Mouse (Mus musculus): ENCODE measurements around the gene Serpinb9c. TPM values are rescaled to one million over a fixed set of nuclear protein-coding genes. Genes with fewer than 3 reads are reported as not detected.
"Not testable (repeated sequence)": the region's sequence is repeated elsewhere in the genome, so short reads cannot be mapped to it uniquely, and the experiment has no call there.

Serpinb9c gene
- polyA plus RNA-seq (2012; ENCODE audit: insufficient read depth, insufficient read length, missing spikeins): not detected in 2 replicates

GRCm38 (mm10) chr13:33159642-33160041 is at the start of gene Serpinb9c:
TSS of gene Serpinb9c (minus strand) at chr13:33159742.
- Histone ChIP-seq H3K4me1 (ENCODE audit: control insufficient read depth, insufficient read depth, insufficient read length, low read length) (no peaks in the 10 kb centered on the region), H3K27ac (replicated peaks; ENCODE audit: low read depth, low read length) (no peak within 1 kb of the TSS), H3K4me3 (ENCODE audit: insufficient read depth, low read depth, low read length) (no peak within 1 kb of the TSS)

- H3K4me1 ChIP-seq (ENCODE audit: control insufficient read depth, insufficient read depth, insufficient read length, low read length): no peaks in the 10 kb centered on the region
Measured at GRCm38 (mm10) chr13:33199740-33200139, 40.2 kb upstream of the Serpinb9c start.

GRCm38 (mm10) chr13:33192659-33193058 is 33.1 kb upstream of the Serpinb9c start, which contains the start of gene Serpinb9d:
TSS of gene Serpinb9d (plus strand) at chr13:33192959.
- Histone ChIP-seq H3K27ac (replicated peaks; ENCODE audit: low read depth, low read length) (no peak within 1 kb of the TSS), H3K4me1 (ENCODE audit: control insufficient read depth, insufficient read depth, insufficient read length, low read length) (no peaks in the 10 kb centered on the region), H3K4me3 (ENCODE audit: insufficient read depth, low read depth, low read length) (no peak within 1 kb of the TSS)

More at GRCm38 (mm10) chr13:33199740-33200139, 40.2 kb upstream of the Serpinb9c start:
- Histone ChIP-seq H3K27ac (replicated peaks; ENCODE audit: low read depth, low read length) (no peak overlapping the region), H3K4me3 (ENCODE audit: insufficient read depth, low read depth, low read length) (no peak overlapping the region)

GRCm38 (mm10) chr13:33190486-33190885 is 30.9 kb upstream of the Serpinb9c start:
- H3K27ac ChIP-seq (replicated peaks; ENCODE audit: low read depth, low read length); H3K4me1 ChIP-seq (ENCODE audit: control insufficient read depth, insufficient read depth, insufficient read length, low read length); H3K4me3 ChIP-seq (ENCODE audit: insufficient read depth, low read depth, low read length): not testable (repeated sequence)

GRCm38 (mm10) chr13:33141435-33141834 is 18.1 kb downstream of the Serpinb9c start:
- Histone ChIP-seq H3K4me1 (ENCODE audit: control insufficient read depth, insufficient read depth, insufficient read length, low read length) (no peaks in the 10 kb centered on the region), H3K27ac (replicated peaks; ENCODE audit: low read depth, low read length) (no peak overlapping the region), H3K4me3 (ENCODE audit: insufficient read depth, low read depth, low read length) (no peak overlapping the region)

- no peak overlapping the region for H3K27ac ChIP-seq (replicated peaks; ENCODE audit: low read depth, low read length)
- H3K4me3 ChIP-seq (ENCODE audit: insufficient read depth, low read depth, low read length): no peak overlapping the region
- H3K4me1 ChIP-seq (ENCODE audit: control insufficient read depth, insufficient read depth, insufficient read length, low read length): no peaks in the 10 kb centered on the region
Measured at GRCm38 (mm10) chr13:33137717-33138116, 21.8 kb downstream of the Serpinb9c start.

- no peaks in the 10 kb centered on the region for H3K4me1 ChIP-seq (ENCODE audit: control insufficient read depth, insufficient read depth, insufficient read length, low read length)
- H3K27ac ChIP-seq (replicated peaks; ENCODE audit: low read depth, low read length): no peak overlapping the region
- no peak overlapping the region for H3K4me3 ChIP-seq (ENCODE audit: insufficient read depth, low read depth, low read length)
Measured at GRCm38 (mm10) chr13:33113054-33113453, 46.5 kb downstream of the Serpinb9c start.

GRCm38 (mm10) chr13:33105626-33106025 is 53.9 kb downstream of the Serpinb9c start:
- Histone ChIP-seq H3K27ac (replicated peaks; ENCODE audit: low read depth, low read length) (no peak overlapping the region), H3K4me1 (ENCODE audit: control insufficient read depth, insufficient read depth, insufficient read length, low read length) (no peaks in the 10 kb centered on the region), H3K4me3 (ENCODE audit: insufficient read depth, low read depth, low read length) (no peak overlapping the region)

Other genes with a start within 250 kb of the Serpinb9c start
- 1.2 and 2.9 TPM in 2 replicates for gene Serpinb6b, start 194.5 kb downstream of the Serpinb9c start, polyA plus RNA-seq (2012; ENCODE audit: insufficient read depth, insufficient read length, missing spikeins)
- gene Serpinb9, start 156.5 kb downstream of the Serpinb9c start, polyA plus RNA-seq (2012; ENCODE audit: insufficient read depth, insufficient read length, missing spikeins): 6.1 and 9.8 TPM in 2 replicates
- gene Serpinb9b, start 132.3 kb downstream of the Serpinb9c start, polyA plus RNA-seq (2012; ENCODE audit: insufficient read depth, insufficient read length, missing spikeins): not detected in 2 replicates
- not detected in 2 replicates for gene Serpinb1b, start 81.2 kb downstream of the Serpinb9c start, polyA plus RNA-seq (2012; ENCODE audit: insufficient read depth, insufficient read length, missing spikeins)
- gene Serpinb9d, start 33.2 kb upstream of the Serpinb9c start, polyA plus RNA-seq (2012; ENCODE audit: insufficient read depth, insufficient read length, missing spikeins): not detected in 2 replicates
- gene Serpinb9e, start 89.9 kb upstream of the Serpinb9c start, polyA plus RNA-seq (2012; ENCODE audit: insufficient read depth, insufficient read length, missing spikeins): not detected in 2 replicates
- not detected in 2 replicates for gene Serpinb9f, start 164.3 kb upstream of the Serpinb9c start, polyA plus RNA-seq (2012; ENCODE audit: insufficient read depth, insufficient read length, missing spikeins)
- not detected in 2 replicates for gene Gm11397, start 236.0 kb upstream of the Serpinb9c start, polyA plus RNA-seq (2012; ENCODE audit: insufficient read depth, insufficient read length, missing spikeins)